Mouse (Mus musculus): ENCODE measurements around the gene B3gat3.

B3gat3 gene

GRCm38 (mm10) chr19:8942276-8942964 is 22.2 kb downstream of the B3gat3 start:
- under 1% methylated on average over 46 of the region's 46 CpGs for WGBS

- 50% methylated on average over 2 of the region's 2 CpGs for whole genome bisulfite sequencing
Observed at GRCm38 (mm10) chr19:8943047-8943446, 22.9 kb downstream of the B3gat3 start.

DNA sequence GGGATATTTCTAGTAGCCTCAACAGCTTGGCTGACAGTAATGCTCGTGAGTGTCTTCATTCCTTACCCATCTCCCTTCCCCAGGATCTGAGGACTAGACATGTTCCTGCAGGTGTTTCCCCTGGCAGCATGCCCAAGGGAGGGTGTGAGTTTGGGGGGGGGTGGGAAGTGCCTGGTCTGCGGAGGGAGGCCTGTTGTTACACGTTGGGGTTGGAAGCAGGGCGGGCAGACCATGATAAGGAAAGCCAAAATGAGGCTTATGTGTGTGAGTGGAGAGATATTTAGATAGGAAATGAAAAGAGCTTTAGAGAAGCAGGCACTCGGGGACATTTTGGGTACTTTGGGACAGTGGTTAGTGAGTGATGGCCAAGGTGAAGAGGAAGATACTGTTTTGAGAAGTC is 23.9 kb downstream of the B3gat3 start:
- 38% methylated on average over 5 of the region's 5 CpGs for WGBS

DNA sequence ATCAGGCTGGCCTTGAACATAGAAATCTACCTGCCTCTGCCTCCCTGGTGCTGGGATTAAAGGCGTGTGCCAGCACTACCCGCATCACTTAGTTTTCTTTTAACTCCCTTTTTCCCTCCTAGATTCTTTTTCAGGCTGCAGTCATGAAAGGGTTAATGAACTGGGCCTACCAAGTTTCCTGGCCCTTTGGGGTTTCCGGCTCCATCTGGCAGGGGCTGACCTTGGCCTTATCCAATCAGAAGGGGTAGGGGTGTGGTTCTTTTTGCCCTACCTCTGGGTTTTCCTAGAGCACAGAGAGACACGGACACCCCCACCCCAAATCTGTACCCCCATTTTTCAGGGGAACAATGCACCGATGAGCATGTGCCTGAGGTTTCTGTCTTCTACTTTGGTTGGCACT is 24.6 kb downstream of the B3gat3 start:
- 31% methylated on average over 5 of the region's 5 CpGs for WGBS

DNA sequence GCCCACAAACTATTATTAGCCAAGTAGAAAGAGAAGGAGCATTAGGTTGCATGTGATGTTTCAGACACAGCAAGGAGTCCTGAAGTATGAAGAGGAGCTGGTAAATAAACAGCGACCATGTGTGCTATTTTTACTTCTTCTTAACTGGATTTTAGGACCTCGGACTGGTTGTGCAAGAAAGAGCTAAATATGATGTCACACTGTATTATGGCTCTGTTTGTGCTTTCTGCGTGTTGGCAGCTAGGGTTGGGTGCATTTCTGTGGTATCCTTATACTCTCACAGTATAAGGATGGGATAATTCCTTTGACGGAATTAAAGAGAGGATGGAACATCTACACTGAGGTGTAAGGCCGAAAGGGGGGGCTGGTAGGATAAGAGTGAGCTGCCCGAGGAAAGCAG is 25.1 kb downstream of the B3gat3 start:
- 61% methylated on average over 6 of the region's 6 CpGs for WGBS

DNA sequence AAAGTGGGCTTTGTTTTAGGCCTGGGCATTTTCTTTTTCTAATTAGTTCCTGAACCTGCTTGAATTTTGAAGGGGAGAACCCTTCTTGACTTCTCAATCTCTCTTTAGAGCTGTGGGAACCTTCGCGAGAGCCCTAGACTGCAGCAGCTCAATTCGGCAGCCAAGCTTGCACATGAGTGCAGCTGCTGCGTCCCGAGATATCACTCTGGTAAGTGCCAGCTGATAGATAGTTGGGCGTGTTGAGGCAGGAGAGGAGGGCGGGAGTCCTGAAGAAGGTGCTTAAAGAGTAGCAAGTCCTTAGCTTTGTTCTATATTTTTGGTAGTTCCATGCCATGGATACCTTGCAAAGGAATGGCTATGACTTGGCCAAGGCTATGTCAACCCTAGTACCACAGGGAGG is 26.8 kb downstream of the B3gat3 start:
- 94% methylated on average over 7 of the region's 7 CpGs for WGBS

GRCm38 (mm10) chr19:8950190-8950589 is 30.0 kb downstream of the B3gat3 start:
- 57% methylated on average over 5 of the region's 5 CpGs for WGBS

DNA sequence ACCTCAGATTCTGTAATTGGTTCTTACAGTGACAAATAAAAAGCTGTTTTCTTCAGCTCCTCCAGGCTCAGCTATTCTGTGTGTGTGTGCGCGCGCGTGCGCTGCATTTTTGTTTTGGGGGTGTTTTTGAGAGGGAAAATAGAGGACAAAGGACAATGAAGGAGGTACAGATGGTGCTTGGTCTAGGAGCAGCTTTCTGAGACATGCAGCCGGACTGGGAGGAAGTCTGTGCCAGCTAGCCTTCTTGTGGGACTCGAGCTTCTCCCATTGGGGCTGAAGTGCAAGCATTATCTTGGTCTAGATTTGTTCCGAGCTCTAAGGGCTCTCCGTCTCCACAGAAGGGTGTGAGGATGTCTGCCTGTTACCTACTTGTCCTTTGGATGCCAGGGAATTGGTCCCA is 32.1 kb downstream of the B3gat3 start:
- 48% methylated on average over 9 of the region's 9 CpGs for WGBS

DNA sequence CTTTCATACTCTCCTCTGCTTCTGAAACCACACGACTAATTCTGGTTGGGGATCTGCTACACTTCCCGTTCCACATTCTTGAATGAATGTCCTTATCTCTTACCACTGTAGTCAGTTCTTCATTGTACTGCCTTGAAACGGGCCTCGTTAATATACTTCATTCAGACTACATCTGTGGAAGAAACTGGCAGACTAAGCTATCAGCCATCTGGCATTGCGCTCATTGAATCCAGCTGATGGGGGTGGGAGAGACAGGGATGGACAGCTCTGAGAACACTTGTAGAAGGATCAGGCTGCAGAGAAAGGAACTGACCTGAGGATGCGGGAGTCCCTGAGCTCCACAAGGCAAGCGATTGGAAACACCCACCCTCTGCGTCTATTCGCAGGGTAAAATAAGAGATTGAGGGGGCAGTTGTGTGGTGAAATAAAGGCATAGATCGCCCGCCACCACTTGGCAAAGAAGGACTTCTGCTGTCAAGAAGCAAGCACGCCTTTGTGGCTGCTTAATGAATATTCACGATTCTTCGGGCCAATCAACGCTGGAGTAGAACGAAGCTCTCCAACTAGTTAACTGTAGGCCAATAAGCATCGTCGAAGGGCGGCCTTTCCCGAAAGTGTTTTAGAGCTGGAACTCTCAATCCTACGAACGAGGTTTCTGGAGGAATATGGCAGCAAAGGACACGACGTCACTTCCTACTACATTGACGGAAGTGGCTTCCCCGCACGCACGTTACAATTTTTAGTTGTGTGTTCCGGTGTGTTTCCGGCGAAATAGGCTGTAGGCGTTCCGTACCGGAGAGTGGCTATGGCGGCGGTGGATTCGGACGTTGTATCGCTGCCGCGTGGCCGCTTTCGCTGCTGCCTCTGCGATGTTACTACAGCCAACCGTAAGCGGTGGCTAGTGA is 33.2 kb downstream of the B3gat3 start, which contains the start of gene Tut1:
Gene Tut1 (plus strand): TSS at position 713 of the 905 bp plus-strand sequence.
- WGBS: 2% methylated on average over 46 of the region's 46 CpGs

- 3% methylated on average over 9 of the region's 9 CpGs for WGBS
Observed at GRCm38 (mm10) chr19:8954171-8954570, 34.0 kb downstream of the B3gat3 start.

DNA sequence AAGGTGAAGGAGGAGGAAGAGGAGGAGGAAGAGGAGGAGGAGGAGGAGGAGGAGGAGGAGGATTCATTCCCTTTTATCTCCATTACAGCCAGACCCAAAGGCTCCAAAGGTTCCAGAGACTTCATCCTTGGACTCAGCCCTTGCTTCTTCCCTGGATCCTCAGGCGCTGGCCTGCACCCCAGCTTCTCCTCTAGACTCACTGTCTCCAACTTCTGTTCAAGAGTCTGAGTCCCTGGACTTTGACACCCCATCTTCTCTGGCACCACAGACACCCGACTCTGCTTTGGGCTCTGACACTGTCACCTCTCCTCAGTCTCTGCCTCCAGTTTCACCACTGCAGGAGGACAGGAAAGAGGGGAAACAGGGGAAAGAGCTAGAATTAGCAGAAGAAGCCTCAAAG is 42.1 kb downstream of the B3gat3 start:
- whole genome bisulfite sequencing: 76% methylated on average over 2 of the region's 2 CpGs

DNA sequence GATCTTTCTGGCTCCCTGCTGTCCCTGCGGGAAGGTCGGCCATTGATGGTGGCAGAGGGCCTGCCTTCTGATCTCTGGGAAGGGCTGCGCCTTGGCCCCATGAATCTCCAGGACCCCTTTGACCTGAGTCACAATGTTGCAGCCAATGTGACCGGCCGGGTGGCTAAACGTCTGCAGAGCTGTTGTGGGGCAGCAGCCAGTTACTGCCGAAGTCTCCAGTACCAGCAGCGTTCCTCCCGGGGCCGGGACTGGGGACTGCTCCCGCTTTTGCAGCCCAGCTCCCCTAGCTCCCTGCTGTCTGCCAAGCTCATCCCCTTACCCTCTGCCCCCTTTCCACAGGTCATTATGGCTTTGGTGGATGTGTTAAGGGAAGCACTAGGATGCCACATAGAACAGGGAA is 44.9 kb downstream of the B3gat3 start:
- WGBS: 85% methylated on average over 11 of the region's 11 CpGs

DNA sequence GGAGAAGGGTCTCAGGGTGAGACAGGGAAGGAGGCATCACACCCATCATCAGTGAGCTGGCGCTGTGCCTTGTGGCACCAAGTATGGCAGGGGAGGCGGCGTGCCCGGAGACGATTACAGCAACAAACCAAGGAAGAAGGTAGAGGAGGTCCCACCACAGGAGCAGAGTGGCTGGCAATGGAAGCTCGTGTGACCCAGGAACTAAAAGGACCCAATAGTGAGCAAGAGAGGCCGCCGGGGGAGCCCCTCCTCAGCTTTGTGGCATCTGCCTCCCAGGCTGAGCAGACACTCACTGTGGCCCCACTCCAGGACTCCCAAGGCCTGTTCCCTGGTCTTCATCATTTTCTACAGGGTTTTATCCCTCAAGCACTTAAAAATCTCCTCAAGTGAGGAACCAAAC is 45.6 kb downstream of the B3gat3 start:
- WGBS: 73% methylated on average over 8 of the region's 8 CpGs

DNA sequence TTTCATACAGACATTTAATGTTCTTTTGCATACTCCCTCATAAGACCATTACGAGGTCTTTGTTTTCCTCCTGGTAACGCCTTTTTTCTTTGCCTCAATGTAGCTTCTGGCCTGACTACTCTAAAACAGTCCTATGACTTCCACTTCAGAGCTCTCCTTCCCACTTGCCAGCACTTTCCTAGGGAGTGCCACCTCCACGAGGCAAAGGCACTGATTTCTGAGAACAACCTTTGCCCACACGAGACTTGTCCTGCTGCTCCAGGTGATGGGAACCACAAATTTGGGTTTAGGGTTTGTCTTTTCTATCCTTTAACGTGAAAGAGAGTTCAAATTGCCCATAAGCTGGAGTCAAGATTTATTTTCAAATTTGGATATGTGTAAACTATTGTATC is 46.0 kb downstream of the B3gat3 start:
- WGBS: 14% methylated on average over 5 of the region's 5 CpGs

DNA sequence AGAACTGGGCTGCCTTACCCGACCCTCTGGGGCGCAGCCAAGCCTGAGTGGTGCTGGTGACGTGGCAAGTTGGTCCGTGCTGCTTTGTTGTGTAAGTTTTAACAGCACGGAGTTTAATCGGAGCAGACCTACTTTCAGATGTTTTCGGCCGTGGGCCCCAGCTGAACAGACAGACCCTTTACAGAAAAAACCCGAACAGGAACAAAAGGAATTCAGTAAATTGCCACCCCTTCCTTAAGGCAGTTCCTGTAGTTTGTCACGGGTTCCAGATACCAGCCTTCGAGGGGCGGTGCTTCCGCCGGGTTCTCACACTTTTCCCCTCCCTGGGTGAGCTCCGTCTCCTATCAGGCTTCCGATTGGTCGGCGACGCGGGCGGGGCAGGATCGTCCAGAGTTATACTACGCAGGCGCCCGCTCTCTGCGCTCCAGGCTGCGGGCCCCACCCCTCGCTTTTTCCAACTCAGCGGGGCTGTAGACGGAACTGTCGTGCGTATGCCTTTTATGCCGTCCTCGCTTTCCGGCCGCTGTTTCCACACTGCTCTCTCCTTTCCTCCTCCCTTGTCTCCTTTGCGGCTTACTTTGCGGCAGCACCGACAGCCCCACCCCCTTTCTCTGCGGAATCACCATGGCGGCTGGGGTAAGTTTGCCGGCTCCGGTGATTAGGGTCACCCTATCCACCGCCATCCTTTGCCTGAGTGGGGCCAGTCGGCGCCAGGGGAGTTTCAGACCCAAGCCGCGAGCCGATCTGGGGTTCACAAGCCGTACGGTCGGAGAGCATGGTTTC is 46.6 kb downstream of the B3gat3 start, which contains the start of gene Eef1g:
Gene Eef1g (plus strand): TSS at position 452 of the 783 bp plus-strand sequence.
- WGBS: under 1% methylated on average over 52 of the region's 52 CpGs

DNA sequence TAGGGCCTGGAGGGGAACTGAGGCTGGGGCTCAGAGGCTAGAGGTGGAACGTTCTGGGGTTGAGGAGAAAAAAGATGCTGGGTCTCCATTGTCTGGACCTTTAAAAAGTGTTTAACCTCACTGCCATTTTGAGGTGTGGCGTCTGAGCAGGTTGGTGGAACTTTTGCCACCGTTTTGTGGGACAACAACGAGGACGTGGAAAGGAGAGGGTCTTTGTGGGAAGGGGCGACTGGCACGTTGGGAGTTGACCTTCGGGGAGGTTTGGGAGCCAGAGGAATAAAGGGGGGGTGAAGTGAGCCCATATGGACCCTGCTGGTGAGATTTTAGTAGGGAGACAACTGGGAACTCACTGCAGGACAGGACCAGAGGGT is 47.2 kb downstream of the B3gat3 start:
- 0% methylated on average over 8 of the region's 8 CpGs for WGBS

DNA sequence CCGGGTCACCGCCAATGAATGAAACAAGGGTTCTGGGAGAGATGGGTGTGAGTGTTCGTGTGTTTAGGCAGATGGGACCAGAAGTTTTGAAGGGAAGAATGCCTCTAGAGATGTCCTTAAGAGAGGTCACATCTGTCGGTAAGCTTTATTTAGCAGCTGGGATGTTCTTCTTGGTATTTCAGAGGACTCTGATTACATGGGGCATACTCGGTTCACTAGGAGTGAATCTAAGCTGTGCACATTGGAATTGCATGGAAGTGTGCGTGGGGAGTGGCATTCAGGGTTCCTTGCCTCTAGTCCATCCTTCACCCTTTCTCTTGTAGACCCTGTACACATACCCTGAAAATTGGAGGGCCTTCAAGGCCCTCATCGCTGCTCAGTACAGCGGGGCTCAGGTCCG is 47.7 kb downstream of the B3gat3 start:
- WGBS: 6% methylated on average over 9 of the region's 9 CpGs

GRCm38 (mm10) chr19:8972491-8972890 is 52.3 kb downstream of the B3gat3 start:
- WGBS: 86% methylated on average over 8 of the region's 8 CpGs

DNA sequence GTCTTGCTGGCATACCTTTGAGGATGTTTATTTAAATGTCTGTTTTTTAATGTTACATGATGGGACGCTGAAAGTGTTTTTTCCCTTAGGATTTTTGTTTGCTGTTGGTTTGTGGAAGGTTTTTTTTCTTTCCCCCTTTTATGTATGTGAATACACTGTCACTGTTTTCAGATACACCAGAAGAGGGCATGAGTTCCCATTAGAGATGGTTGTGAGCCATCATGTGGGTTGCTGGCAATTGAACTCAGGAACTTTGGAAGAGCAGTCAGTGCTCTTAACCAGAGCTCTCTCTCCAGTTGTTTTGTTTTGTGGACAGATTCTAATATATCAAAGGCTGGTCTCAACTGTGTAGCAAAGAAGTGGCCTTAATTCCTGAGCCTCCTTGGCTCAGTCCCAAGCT is 54.5 kb downstream of the B3gat3 start:
- 92% methylated on average over 1 of the region's 1 CpGs for WGBS

- 95% methylated on average over 2 of the region's 2 CpGs for WGBS
Observed at GRCm38 (mm10) chr19:8975491-8975890, 55.3 kb downstream of the B3gat3 start.

DNA sequence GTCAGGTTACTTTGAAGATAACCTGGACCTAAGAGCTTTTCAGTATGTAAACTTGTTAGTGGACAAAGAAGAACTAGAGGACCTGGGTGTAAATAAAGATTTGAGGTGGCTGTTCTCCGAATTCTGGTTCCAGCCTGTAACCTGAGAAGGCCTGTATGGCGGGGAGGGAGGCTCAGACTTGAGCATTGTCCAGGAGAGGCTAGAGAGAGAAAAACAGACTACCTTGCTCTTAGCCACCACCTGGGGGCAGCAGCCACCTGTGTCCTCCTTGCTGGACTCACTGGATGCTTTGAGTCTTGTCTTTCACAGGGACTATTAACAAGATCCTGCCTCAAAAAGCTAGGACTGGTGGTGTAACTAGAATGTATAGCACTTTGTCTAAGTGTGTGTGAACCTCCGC is 56.4 kb downstream of the B3gat3 start:
- 57% methylated on average over 3 of the region's 3 CpGs for WGBS
